Mouse (Mus musculus) urinary bladder, adult 2 months (tissue): ENCODE measurements around the gene Gm20855. TPM values are rescaled to one million over a fixed set of nuclear protein-coding genes. Genes with fewer than 3 reads are reported as not detected.
"Not testable (repeated sequence)": the region's sequence is repeated elsewhere in the genome, so short reads cannot be mapped to it uniquely, and the experiment has no call there.

Experiments used
- DNase-seq: peaks from one replicate; pipeline ENCODE4 v3.0.0; 2022; ENCODE audit warnings: low spot score
- polyA plus RNA-seq: library from polyadenylated mRNA; depleted of rRNA; stranded (reverse); fragments of >200 nt; gene quantifications from 2 replicates; pipeline ENCODE4 v1.2.3, GENCODE M21; 2012; rRNA removed

Gm20855 gene
- not detected in 2 replicates for polyA plus RNA-seq

GRCm38 (mm10) chrY:35131733-35132132 is at the start of gene Gm20855:
Gm20855 (minus strand) TSS chrY:35131833.
- DNase-seq: not testable (repeated sequence)
